8 mouse cellular contexts compared by ENCODE assay signal in the genomic region with DNA sequence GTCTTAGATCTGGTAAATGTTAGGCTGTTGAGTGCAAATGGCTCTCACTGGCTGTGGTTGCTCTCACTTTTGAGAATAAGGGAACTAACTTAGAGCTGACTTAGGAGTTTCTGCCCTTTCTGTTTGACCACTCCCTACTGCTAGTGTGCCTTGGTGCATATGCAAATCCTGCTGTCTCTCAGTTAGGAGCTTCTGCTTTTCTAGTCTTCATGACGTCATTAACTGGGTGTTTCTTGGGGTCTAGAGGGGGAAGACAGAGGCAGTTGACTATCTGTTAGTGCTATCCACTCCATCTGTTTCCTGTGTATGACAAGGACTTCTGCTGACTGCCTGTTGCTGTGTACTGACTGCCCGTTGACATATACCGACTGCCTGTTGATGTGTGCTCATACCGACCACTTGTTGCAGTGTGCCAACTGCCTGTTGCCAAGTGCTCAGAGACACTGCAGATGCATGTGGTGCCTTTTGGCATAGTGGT. TPM values are rescaled to one million over a fixed set of nuclear protein-coding genes. Genes with fewer than 3 reads are reported as not detected.
DNase-seq lines count a peak whose midpoint lies in the region; ATAC-seq lines count a peak whose summit lies in the region.

No protein-coding gene starts in this region.

- no peak overlapping the region for H3K4me2 ChIP-seq in embryonic facial prominence, embryonic 13.5 days
- H3K4me2 ChIP-seq in lung, embryonic 15.5 days, result no peak overlapping the region

- H3K4me1 ChIP-seq in embryonic facial prominence, embryonic 13.5 days, result peaks cover 34% of the 10 kb centered on the region
- peaks cover 24% of the 10 kb centered on the region for H3K4me1 ChIP-seq in lung, embryonic 15.5 days

- ATAC-seq in embryonic facial prominence, embryonic 13.5 days (ENCODE audit: insufficient number of reproducible peaks, insufficient read depth, low FRiP score, low TSS enrichment, low read depth), result no peak
- peak; percentile 94 for ATAC-seq in lung, embryonic 15.5 days (ENCODE audit: borderline replicate concordance, extremely low read depth, low FRiP score, low TSS enrichment)

- no peak overlapping the region for H3K4me3 ChIP-seq in embryonic facial prominence, embryonic 13.5 days
- H3K4me3 ChIP-seq in lung, embryonic 15.5 days, result no peak overlapping the region

- peak; percentile 10 for DNase-seq in testis, postnatal 10 days (ENCODE audit: low spot score)
- DNase-seq in testis, postnatal 14 days (ENCODE audit: low spot score), result no peak
- DNase-seq in thymus, postnatal 0 days (ENCODE audit: low spot score), result peak; percentile 80
- no peak for DNase-seq in gastrocnemius, postnatal 10 days
- no peak for DNase-seq in cerebellum, adult 9-11 months
- no peak for DNase-seq in c-Kit-positive CD71-positive TER-119-positive erythroid progenitor cells, embryonic 14.5 days (ENCODE audit: low spot score)

- WGBS in embryonic facial prominence, embryonic 13.5 days, result 47% methylated on average over 4 of the region's 4 CpGs
- 17% methylated on average over 4 of the region's 4 CpGs for WGBS in lung, embryonic 15.5 days

- no peaks in the 10 kb centered on the region for H3K9me3 ChIP-seq in embryonic facial prominence, embryonic 13.5 days
- H3K9me3 ChIP-seq in lung, embryonic 15.5 days, result no peaks in the 10 kb centered on the region

- H3K36me3 ChIP-seq in embryonic facial prominence, embryonic 13.5 days, result no peaks in the 10 kb centered on the region
- no peaks in the 10 kb centered on the region for H3K36me3 ChIP-seq in lung, embryonic 15.5 days

- H3K9ac ChIP-seq in embryonic facial prominence, embryonic 13.5 days, result no peak overlapping the region
- H3K9ac ChIP-seq in lung, embryonic 15.5 days, result no peak overlapping the region

- no peaks in the 10 kb centered on the region for H3K27me3 ChIP-seq in embryonic facial prominence, embryonic 13.5 days
- no peaks in the 10 kb centered on the region for H3K27me3 ChIP-seq in lung, embryonic 15.5 days

- H3K27ac ChIP-seq in embryonic facial prominence, embryonic 13.5 days, result 0 out of 2 replicates have a peak overlapping the region, but pooled peaks have one; percentile 11
- H3K27ac ChIP-seq in lung, embryonic 15.5 days, result 0 out of 2 replicates have a peak overlapping the region, but pooled peaks have one; percentile 7

RNA-seq across cellular contexts. Expression of a gene that starts 56.7 kb away (rescaled TPM):
- polyA plus RNA-seq in embryonic facial prominence, embryonic 13.5 days (2015; fragmentation: Nextera tagmentation; extraction: Ambion mirVana), result 34.8 and 36.5 TPM in 2 replicates
- polyA plus RNA-seq in lung, embryonic 15.5 days (2015; fragmentation: Nextera tagmentation; extraction: Ambion mirVana), result 24.2 and 29.4 TPM in 2 replicates
- polyA plus RNA-seq in thymus, postnatal 0 days (2015; fragmentation: Nextera tagmentation; extraction: Ambion mirVana), result 17.1 and 18.6 TPM in 2 replicates
- 10 to 100 TPM; 16.7 to 20.6 TPM for total RNA-seq in gastrocnemius, postnatal 10 days (2021)

Comparison
In these comparisons a context has a peak if more than half of its experiments do, and no peak if none do; other contexts are left out.
1. DNase-seq: peak in testis, postnatal 10 days (single experiment) and thymus, postnatal 0 days (single experiment); none in testis, postnatal 14 days (single experiment), gastrocnemius, postnatal 10 days (single experiment), cerebellum, adult 9-11 months (single experiment) and c-Kit-positive CD71-positive TER-119-positive erythroid progenitor cells, embryonic 14.5 days (single experiment).